Mouse (Mus musculus) heart, adult 2 months (tissue): ENCODE results near the gene Idua.

Source experiments
- CTCF ChIP-seq: fragments of 200-600 bp; IDR thresholded peaks from 2 replicates; pipeline ENCODE4 v1.8.1; 2022; ENCODE audit warnings: antibody characterized with exemption, mild to moderate bottlenecking, moderate library complexity
- POLR2A ChIP-seq: fragments of 200-500 bp; IDR thresholded peaks from 2 replicates; pipeline ENCODE4 v1.6.1; 2011; ENCODE audit warnings: mild to moderate bottlenecking, low read depth, low read length, control low read depth; ENCODE audit not compliant: insufficient read depth

DNA sequence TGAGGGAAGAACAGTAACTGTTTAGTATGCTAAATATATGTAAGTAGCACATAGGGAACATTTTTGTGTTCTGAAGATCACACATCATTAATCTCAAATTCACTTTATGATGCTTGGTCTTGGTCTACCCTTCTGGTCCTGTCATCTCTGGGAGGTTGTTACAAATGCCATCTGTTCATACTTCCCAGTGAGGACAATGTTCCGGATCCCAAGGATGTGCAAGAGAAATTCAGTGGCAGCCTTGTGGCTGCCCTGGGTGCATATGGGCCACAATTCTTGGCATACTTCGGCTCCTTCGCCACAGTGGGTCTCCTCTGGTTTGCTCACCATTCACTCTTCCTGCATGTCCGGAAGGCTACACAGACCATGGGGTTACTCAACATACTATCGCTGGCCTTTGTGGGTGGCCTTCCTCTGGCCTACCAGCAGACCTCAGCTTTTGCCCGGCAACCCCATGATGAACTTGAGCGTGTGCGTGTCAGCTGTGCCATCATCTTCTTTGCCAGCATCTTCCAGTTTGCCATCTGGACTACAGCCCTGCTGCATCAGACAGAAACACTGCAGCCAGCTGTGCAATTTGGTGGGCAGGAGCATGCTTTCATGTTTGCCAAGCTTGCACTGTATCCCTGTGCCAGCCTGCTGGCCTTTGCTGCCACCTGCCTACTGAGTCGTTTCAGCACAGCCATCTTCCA lies 14.3 kb upstream of the Idua start:
- TF ChIP-seq POLR2A, result no peak
- TF ChIP-seq CTCF, result peak; percentile 44
